8 mouse cellular contexts compared by ENCODE assay signal in the genomic region with DNA sequence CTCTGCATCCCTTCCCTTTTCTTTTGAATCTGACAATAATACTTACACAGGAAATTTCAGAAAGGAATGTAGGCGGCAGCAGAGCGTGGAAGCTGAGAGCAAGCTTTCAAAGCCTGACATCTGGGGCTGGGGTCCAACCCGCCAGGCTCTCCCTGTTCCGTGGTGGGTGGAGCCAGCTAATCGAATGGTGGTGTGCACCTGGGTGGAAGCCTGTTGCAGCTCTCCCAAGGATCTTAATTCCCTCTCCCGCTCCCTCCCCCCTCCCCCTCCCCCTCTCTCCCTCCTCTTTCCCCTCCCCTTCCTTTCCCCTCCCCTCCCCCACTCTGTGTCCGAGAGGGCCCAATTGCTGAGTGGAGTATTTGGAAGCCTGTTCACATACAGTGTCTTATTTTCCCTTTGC. TPM values are rescaled to one million over a fixed set of nuclear protein-coding genes. Genes with fewer than 3 reads are reported as not detected.
A peak's percentile ranks its signal among the peaks of the same experiment; 100 is the strongest.
DNase-seq lines count a peak whose midpoint lies in the region; ATAC-seq and TF ChIP-seq lines count a peak whose summit lies in the region.
"Had no signal": no experiment of that assay in that cellular context is flagged by ENCODE, and none has a peak within 500 bp of the region (broad histone marks: within the 10 kb centered on the region; RNA-seq: fewer than 3 reads in every experiment).

No protein-coding gene starts in this region.

- no peak for DNase-seq in left cerebral cortex, adult 2 months (ENCODE audit: extremely low spot score in 1 of 2, low spot score in 2 of 2)
- DNase-seq in left cerebral cortex, adult 9 months (ENCODE audit: low spot score in 2 of 2): no peak
- peak; percentile 62 for DNase-seq in embryonic facial prominence, embryonic 10.5 days (ENCODE audit: low spot score)
- peak; percentile 30 for DNase-seq in hindbrain, embryonic 11.5 days (ENCODE audit: low spot score)
- peak; percentile 29 for DNase-seq in neural tube, embryonic 11.5 days (ENCODE audit: low spot score)
- DNase-seq in MN1 (ENCODE audit: low spot score): no peak
- no peak for DNase-seq in spleen, postnatal 4 days (ENCODE audit: low spot score in 2 of 2)
- DNase-seq: kidney, adult 9 months had no signal

- no peaks in the 10 kb centered on the region for H3K27me3 ChIP-seq in embryonic facial prominence, embryonic 10.5 days (replicated peaks; ENCODE audit: low read depth, poor library complexity, severe bottlenecking)
- H3K27me3 ChIP-seq in hindbrain, embryonic 11.5 days (ENCODE audit: control insufficient read depth, insufficient read depth, low read length): no peaks in the 10 kb centered on the region
- no peaks in the 10 kb centered on the region for H3K27me3 ChIP-seq in neural tube, embryonic 11.5 days (ENCODE audit: control insufficient read depth, insufficient read depth, low read length)

- 4% methylated on average over 7 of the region's 7 CpGs for WGBS in embryonic facial prominence, embryonic 10.5 days
- WGBS in hindbrain, embryonic 11.5 days: 7% methylated on average over 7 of the region's 7 CpGs
- WGBS in neural tube, embryonic 11.5 days: 7% methylated on average over 7 of the region's 7 CpGs

- intact Hi-C loops in left cerebral cortex, adult 2 months (cut with DNase I): no loop called here

- H3K4me1 ChIP-seq in embryonic facial prominence, embryonic 10.5 days: peaks cover 32% of the 10 kb centered on the region
- H3K4me1 ChIP-seq in hindbrain, embryonic 11.5 days (replicated peaks; ENCODE audit: control insufficient read depth, insufficient read depth, low read length): no peaks in the 10 kb centered on the region
- no peaks in the 10 kb centered on the region for H3K4me1 ChIP-seq in neural tube, embryonic 11.5 days (ENCODE audit: control insufficient read depth, insufficient read depth, low read length)

- H3K4me2 ChIP-seq in hindbrain, embryonic 11.5 days (replicated peaks; ENCODE audit: low read depth, low read length): no peak overlapping the region; the same call in 1 of the 2 replicates
- H3K4me2 ChIP-seq in neural tube, embryonic 11.5 days (ENCODE audit: low read depth): no peak overlapping the region

- peak overlapping the region; percentile 60 for H3K27ac ChIP-seq in left cerebral cortex, adult 2 months
- H3K27ac ChIP-seq in embryonic facial prominence, embryonic 10.5 days (replicated peaks): peak overlapping the region; percentile 69
- H3K27ac ChIP-seq in hindbrain, embryonic 11.5 days (ENCODE audit: low read depth, low read length): no peak overlapping the region
- no peak overlapping the region for H3K27ac ChIP-seq in neural tube, embryonic 11.5 days (ENCODE audit: low read depth, low read length)

- peak overlapping the region; percentile 20 for H3K4me3 ChIP-seq in left cerebral cortex, adult 2 months
- peak overlapping the region; percentile 36 for H3K4me3 ChIP-seq in embryonic facial prominence, embryonic 10.5 days
- no peak overlapping the region for H3K4me3 ChIP-seq in hindbrain, embryonic 11.5 days (ENCODE audit: low read depth, low read length)
- H3K4me3 ChIP-seq in neural tube, embryonic 11.5 days (ENCODE audit: low read depth, low read length): no peak overlapping the region

- ATAC-seq in hindbrain, embryonic 11.5 days (ENCODE audit: low FRiP score): no peak
- no peak for ATAC-seq in neural tube, embryonic 11.5 days (ENCODE audit: insufficient read depth, low FRiP score, low TSS enrichment)

- TF ChIP-seq CTCF in left cerebral cortex, adult 2 months (IDR thresholded peaks at IDR 0.05): no peak

- H3K36me3 ChIP-seq in embryonic facial prominence, embryonic 10.5 days (replicated peaks): no peaks in the 10 kb centered on the region
- H3K36me3 ChIP-seq in hindbrain, embryonic 11.5 days (ENCODE audit: control insufficient read depth, insufficient read depth, low read length): no peaks in the 10 kb centered on the region
- no peaks in the 10 kb centered on the region for H3K36me3 ChIP-seq in neural tube, embryonic 11.5 days (ENCODE audit: control insufficient read depth, insufficient read depth, low read length)

- no peaks in the 10 kb centered on the region for H3K9me3 ChIP-seq in embryonic facial prominence, embryonic 10.5 days
- H3K9me3 ChIP-seq in hindbrain, embryonic 11.5 days (ENCODE audit: control insufficient read depth, low read length): no peaks in the 10 kb centered on the region
- no peaks in the 10 kb centered on the region for H3K9me3 ChIP-seq in neural tube, embryonic 11.5 days (ENCODE audit: control insufficient read depth, low read length)

- no peak overlapping the region for H3K9ac ChIP-seq in hindbrain, embryonic 11.5 days (ENCODE audit: low read depth, low read length)
- no peak overlapping the region for H3K9ac ChIP-seq in neural tube, embryonic 11.5 days (ENCODE audit: low read length)

RNA-seq across cellular contexts. Expression of a gene that starts 22.1 kb away (rescaled TPM):
- 1 to 10 TPM; 6.5 to 7.7 TPM for total RNA-seq in left cerebral cortex, adult 2 months (2021)
- 6.8 and 7.0 TPM in 2 replicates for polyA plus RNA-seq in embryonic facial prominence, embryonic 10.5 days (2016; fragmentation: Nextera tagmentation; extraction: Ambion mirVana)
- 8.2 and 11.7 TPM in 2 replicates for polyA plus RNA-seq in hindbrain, embryonic 11.5 days (2014; fragmentation: Nextera tagmentation; extraction: Ambion mirVana)
- polyA plus RNA-seq in neural tube, embryonic 11.5 days (2014; fragmentation: Nextera tagmentation; extraction: Ambion mirVana): 6.2 and 6.9 TPM in 2 replicates

RNA-seq across cellular contexts. Expression of a gene that starts 33.9 kb away (rescaled TPM):
- total RNA-seq in left cerebral cortex, adult 2 months (2021): 100 to 1,000 TPM; 442 to 463 TPM
- polyA plus RNA-seq in embryonic facial prominence, embryonic 10.5 days (2016; fragmentation: Nextera tagmentation; extraction: Ambion mirVana): 11.3 and 13.3 TPM in 2 replicates
- polyA plus RNA-seq in hindbrain, embryonic 11.5 days (2014; fragmentation: Nextera tagmentation; extraction: Ambion mirVana): 22.0 and 33.0 TPM in 2 replicates
- polyA plus RNA-seq in neural tube, embryonic 11.5 days (2014; fragmentation: Nextera tagmentation; extraction: Ambion mirVana): 23.8 and 27.1 TPM in 2 replicates

Comparison
In these comparisons a context has a peak if more than half of its experiments do, and no peak if none do; other contexts are left out.
1. DNase-seq: peak in embryonic facial prominence, embryonic 10.5 days (single experiment), hindbrain, embryonic 11.5 days (single experiment) and neural tube, embryonic 11.5 days (single experiment); none in left cerebral cortex, adult 2 months (0 of 2), left cerebral cortex, adult 9 months (0 of 2), MN1 (single experiment) and spleen, postnatal 4 days (0 of 2).
2. H3K27ac ChIP-seq: peak in left cerebral cortex, adult 2 months (single experiment) and embryonic facial prominence, embryonic 10.5 days (single experiment); none in hindbrain, embryonic 11.5 days (single experiment) and neural tube, embryonic 11.5 days (single experiment).
3. H3K4me3 ChIP-seq: peak in left cerebral cortex, adult 2 months (single experiment) and embryonic facial prominence, embryonic 10.5 days (single experiment); none in hindbrain, embryonic 11.5 days (single experiment) and neural tube, embryonic 11.5 days (single experiment).